Comparison of ENCODE assay signal across 8 mouse cellular contexts in genomic region chr6:145793109-145793593, GRCm38 (mm10). TPM values are rescaled to one million over a fixed set of nuclear protein-coding genes. Genes with fewer than 3 reads are reported as not detected.
DNase-seq lines count a peak whose midpoint lies in the region; ATAC-seq and TF ChIP-seq lines count a peak whose summit lies in the region.

No protein-coding gene starts in this region.

- DNase-seq in CD4-positive helper T cell, adult 2 months (ENCODE audit: low read depth, low spot score): peak; percentile 60
- DNase-seq in ES-E14 (ENCODE audit: low read depth, low spot score): peak; percentile 67
- DNase-seq in cerebellum, postnatal 25 days: peak; percentile 58 to 68
- DNase-seq in heart, adult 2 months: peak in 1 of 2 experiments; percentile 44
- DNase-seq in kidney, adult 2 months: peak; percentile 81
- peak; percentile 70 for DNase-seq in naive thymus-derived CD4-positive, alpha-beta T cell, adult 2 months (ENCODE audit: low read depth)

- no peak overlapping the region for H3K4me2 ChIP-seq in limb, embryonic 12.5 days

- intact Hi-C loops in heart, adult 2 months (cut with DNase I): loop anchor here (1.0 to 10.0 kb wide), 7 partner anchors 43 to 431 kb away; partner anchors contain the start of gene Rassf8

- H3K36me3 ChIP-seq in ES-E14 (ENCODE audit: control insufficient read depth, insufficient read depth, low read length, poor library complexity, severe bottlenecking): no peaks in the 10 kb centered on the region
- H3K36me3 ChIP-seq in heart, adult 2 months (ENCODE audit: control insufficient read depth, insufficient read depth, low read length): peaks cover 5% of the 10 kb centered on the region
- no peaks in the 10 kb centered on the region; the same call in 1 of the 2 replicates for H3K36me3 ChIP-seq in kidney, adult 2 months (ENCODE audit: control insufficient read depth, insufficient read depth, low read length)
- H3K36me3 ChIP-seq in limb, embryonic 12.5 days: no peaks in the 10 kb centered on the region

- TF ChIP-seq CTCF in heart, adult 2 months (IDR thresholded peaks at IDR 0.05): peak; percentile 91
- peak; percentile 60 for TF ChIP-seq CTCF in kidney, adult 2 months (conservative IDR thresholded peaks at IDR 0.05; ENCODE audit: insufficient read depth, insufficient read length, low read depth, low read length)

- no peak overlapping the region for H3K4me3 ChIP-seq in ES-E14 (ENCODE audit: insufficient read depth in 1 of 2, low read depth in 1 of 2, low read length in 2 of 2, poor library complexity in 1 of 2, severe bottlenecking in 1 of 2)
- H3K4me3 ChIP-seq in heart, adult 2 months: no peak overlapping the region
- H3K4me3 ChIP-seq in kidney, adult 2 months (ENCODE audit: insufficient read depth, low read depth, low read length): no peak overlapping the region
- no peak overlapping the region for H3K4me3 ChIP-seq in limb, embryonic 12.5 days (replicated peaks)

- peak; percentile 65; the same call in 1 of the 2 replicates for TF ChIP-seq EP300 in heart, adult 2 months (IDR thresholded peaks at IDR 0.05; ENCODE audit: insufficient read depth, low read depth, low read length)

- no peak overlapping the region for H3K27ac ChIP-seq in ES-E14 (ENCODE audit: insufficient read depth, low read depth, low read length, poor library complexity, severe bottlenecking)
- no peak overlapping the region for H3K27ac ChIP-seq in heart, adult 2 months
- H3K27ac ChIP-seq in kidney, adult 2 months (ENCODE audit: insufficient read depth, low read depth, low read length): no peak overlapping the region
- H3K27ac ChIP-seq in limb, embryonic 12.5 days: peak overlapping the region; percentile 26; the same call in 1 of the 2 replicates

- H3K4me1 ChIP-seq in ES-E14 (ENCODE audit: control insufficient read depth in 2 of 2, insufficient read depth in 2 of 2, low read length in 2 of 2, poor library complexity in 1 of 2): no peaks in the 10 kb centered on the region; a peak in 1 of 4 replicates
- H3K4me1 ChIP-seq in heart, adult 2 months (ENCODE audit: control insufficient read depth, insufficient read depth, low read length): peaks cover 16% of the 10 kb centered on the region
- H3K4me1 ChIP-seq in kidney, adult 2 months (ENCODE audit: control insufficient read depth, insufficient read depth, low read length): peaks cover 15% of the 10 kb centered on the region; the same call in 1 of the 2 replicates
- H3K4me1 ChIP-seq in limb, embryonic 12.5 days (replicated peaks): peaks cover 19% of the 10 kb centered on the region

- in situ Hi-C loops in ES-E14 (cut with MboI; ENCODE audit: low sequenced_read_pairs in 2 of 2, unreplicated experiment in 2 of 2): no loop called here

- 10% methylated on average over 4 of the region's 4 CpGs for WGBS in heart, adult 2 months
- WGBS in kidney, adult 2 months: 13% methylated on average over 4 of the region's 4 CpGs
- WGBS in limb, embryonic 12.5 days: 13% methylated on average over 4 of the region's 4 CpGs

- no peaks in the 10 kb centered on the region for H3K9me3 ChIP-seq in ES-E14 (ENCODE audit: control insufficient read depth, insufficient read depth, low read depth, low read length)
- no peaks in the 10 kb centered on the region for H3K9me3 ChIP-seq in limb, embryonic 12.5 days

- no peaks in the 10 kb centered on the region for H3K27me3 ChIP-seq in heart, adult 2 months (ENCODE audit: control insufficient read depth, insufficient read depth, low read length)
- no peaks in the 10 kb centered on the region for H3K27me3 ChIP-seq in kidney, adult 2 months (replicated peaks; ENCODE audit: control insufficient read depth, insufficient read depth, low read length)
- no peaks in the 10 kb centered on the region for H3K27me3 ChIP-seq in limb, embryonic 12.5 days

- H3K79me2 ChIP-seq in heart, adult 2 months (replicated peaks; ENCODE audit: control insufficient read depth, insufficient read depth, low read length): peaks cover 4% of the 10 kb centered on the region; the same call in 1 of the 2 replicates

- no peak for ATAC-seq in limb, embryonic 12.5 days (ENCODE audit: insufficient number of reproducible peaks, insufficient read depth, low FRiP score, low TSS enrichment, low read depth)
- no peak for ATAC-seq in erythroblast, adult 5-6 weeks (replicated peaks; ENCODE audit: low FRiP score, poor library complexity, severe bottlenecking)

- H3K9ac ChIP-seq in ES-E14 (ENCODE audit: insufficient read depth, low read depth, low read length, poor library complexity, severe bottlenecking): no peak overlapping the region
- H3K9ac ChIP-seq in heart, adult 2 months (ENCODE audit: low read depth, low read length): no peak overlapping the region
- H3K9ac ChIP-seq in limb, embryonic 12.5 days (replicated peaks): no peak overlapping the region

- TF ChIP-seq POLR2A in heart, adult 2 months (IDR thresholded peaks at IDR 0.05; ENCODE audit: insufficient read depth, low read depth, low read length): no peak
- no peak for TF ChIP-seq POLR2A in kidney, adult 2 months (IDR thresholded peaks at IDR 0.05; ENCODE audit: low read depth, low read length)

TF ChIP-seq in ES-E14, 5 proteins besides CTCF, POLR2A, EP300 and RAD21:
- TF ChIP-seq HCFC1 (IDR thresholded peaks at IDR 0.05; ENCODE audit: borderline replicate concordance, insufficient read depth, low read length): no peak
- peak; percentile 69; the same call in 1 of the 2 replicates for TF ChIP-seq ZC3H11A (IDR thresholded peaks at IDR 0.05; ENCODE audit: borderline replicate concordance, low read depth, low read length)

RNA-seq across cellular contexts. Expression of gene Rassf8, which starts 46.6 kb away (rescaled TPM):
- total RNA-seq in ES-E14 (2012; rRNA removed): 6.6 and 9.0 TPM in 2 replicates
- total RNA-seq in heart, adult 2 months (2021): 10 to 100 TPM; 56.9 to 58.2 TPM
- polyA plus RNA-seq in heart, adult 2 months (2012; rRNA removed): 18.1 and 36.4 TPM in 2 replicates
- polyA plus RNA-seq in kidney, adult 2 months (2012; rRNA removed): 26.8 and 33.9 TPM in 2 replicates
- polyA plus RNA-seq in limb, embryonic 12.5 days (2016; fragmentation: Nextera tagmentation; extraction: Ambion mirVana): 9.2 and 13.7 TPM in 2 replicates
- total RNA-seq in erythroblast, adult 5-6 weeks (2015; ENCODE audit: low replicate concordance): 0.19 and 3.8 TPM in 2 replicates
- total RNA-seq in erythroblast, adult 5-6 weeks (2017; ENCODE audit: low replicate concordance): 3.0 and 3.5 TPM in 2 replicates
